Mouse (Mus musculus) naive thymus-derived CD4-positive, alpha-beta T cell, adult 2 months (primary cell): ENCODE measurements at regions not wholly inside any gene's neighbourhood (a gene's known extent, or its start where the extent isn't known, plus 50 kb on each side); places are given as distances from the start of the nearest gene placed in this dataset.
A peak's percentile ranks its signal among the peaks of the same experiment; 100 is the strongest.

Experiments
- DNase-seq: peaks from one replicate; pipeline ENCODE4 v3.0.0-alpha.2; 2011; ENCODE audit warnings: low read depth

DNA sequence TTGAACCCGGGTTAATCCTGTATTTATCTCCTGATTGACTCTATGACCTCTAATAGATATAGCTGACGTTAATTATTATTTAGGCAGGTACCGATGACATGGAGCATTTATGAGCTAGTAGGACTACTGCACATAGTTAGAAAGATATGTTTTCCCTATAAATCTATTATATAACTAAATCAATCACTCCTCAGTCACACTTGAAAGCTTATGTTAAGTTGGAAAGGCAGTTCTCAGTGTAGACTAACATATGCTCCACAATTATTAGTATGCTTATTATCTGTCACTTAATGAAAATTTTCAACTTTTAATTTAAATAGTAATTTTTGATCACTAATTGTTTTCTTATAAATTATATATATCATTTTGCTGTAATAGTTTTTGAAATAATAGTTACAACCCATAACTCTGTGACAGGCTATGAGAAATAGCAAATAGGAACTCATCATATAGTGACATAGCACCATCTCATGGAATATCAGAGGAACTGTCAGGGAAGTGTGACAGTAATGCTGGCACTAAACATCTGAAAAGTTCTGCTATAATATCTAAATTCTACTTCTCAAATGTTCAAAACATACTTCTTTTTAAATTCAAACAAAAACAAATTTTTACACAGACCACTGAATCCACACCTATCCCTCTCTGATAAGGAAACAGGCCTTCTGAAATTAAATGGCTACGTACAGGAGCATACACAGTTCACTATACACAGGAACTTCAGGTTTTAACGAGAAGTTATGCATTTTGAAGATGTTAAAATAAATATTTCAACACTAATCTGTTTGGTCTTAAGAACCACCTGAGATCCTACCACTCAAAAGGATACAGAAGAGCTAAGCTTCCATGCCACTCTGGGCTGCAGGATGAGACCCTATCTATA, 75.3 kb upstream of the Map2 start:
- DNase-seq, result no peak

DNA sequence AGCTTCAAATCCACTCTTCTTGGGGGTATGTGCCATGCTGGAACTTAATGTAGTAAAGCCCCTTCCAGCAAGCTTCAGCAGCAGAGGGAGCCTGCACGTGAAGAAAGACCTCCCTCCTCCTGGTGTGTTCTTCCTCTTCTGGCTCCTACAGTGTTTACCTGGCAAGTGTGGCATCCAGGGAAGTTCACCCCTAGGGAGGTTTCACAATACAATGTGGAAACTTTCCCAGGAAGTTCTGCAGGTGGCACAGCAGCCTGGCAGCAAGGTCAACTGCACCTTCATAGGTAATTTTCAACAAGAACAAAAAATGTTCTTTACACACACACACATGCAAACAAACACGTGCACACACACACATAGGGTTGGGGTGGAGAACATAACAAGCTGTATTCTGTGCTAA, 73.7 kb upstream of the Map2 start:
- DNase-seq, result no peak

- peak; percentile 8 for DNase-seq
Measured at GRCm38 (mm10) chr1:66104493-66104892, 70.6 kb upstream of the Map2 start.

DNA sequence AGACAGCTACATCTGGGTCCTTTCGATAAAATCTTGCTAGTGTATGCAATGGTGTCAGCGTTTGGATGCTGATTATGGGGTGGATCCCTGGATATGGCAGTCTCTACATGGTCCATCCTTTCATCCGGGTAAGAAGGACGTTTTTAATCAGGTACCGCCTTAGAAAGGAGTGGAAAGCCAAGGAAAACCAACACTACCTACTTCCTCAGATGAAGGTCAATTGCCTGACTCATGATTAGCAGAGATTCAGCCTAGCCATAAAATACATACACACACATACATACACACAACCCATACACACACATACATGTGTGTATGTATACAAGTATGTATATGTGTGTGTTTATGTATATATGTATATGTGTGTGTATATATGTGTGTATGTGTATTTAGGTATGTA, 69.9 kb upstream of the Map2 start:
- DNase-seq, result no peak

GRCm38 (mm10) chr1:66108051-66108450, 67.0 kb upstream of the Map2 start:
- DNase-seq, result no peak

DNA sequence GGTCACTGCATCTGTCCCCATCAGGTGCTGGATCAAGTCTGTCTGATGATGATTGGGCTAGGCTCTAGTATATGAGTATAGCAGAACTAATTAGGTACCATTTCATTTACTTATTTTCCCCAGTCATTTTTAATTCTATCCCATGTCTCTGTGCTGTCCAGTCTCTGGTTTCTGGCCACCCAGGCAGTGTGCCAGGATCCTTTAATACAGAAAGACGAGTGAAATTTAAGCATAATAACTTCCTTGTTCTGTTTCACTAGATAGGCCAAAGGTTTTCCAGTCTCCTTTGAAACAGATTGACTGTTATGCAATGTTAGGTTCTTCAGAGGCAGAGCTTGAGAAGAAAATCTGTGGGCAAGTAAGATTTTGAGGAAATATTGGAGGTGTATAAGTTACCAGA, 61.2 kb upstream of the Map2 start:
- DNase-seq, result no peak

- no peak for DNase-seq
Measured at GRCm38 (mm10) chr1:66115330-66115729, 59.7 kb upstream of the Map2 start.
